Mouse (Mus musculus): Measurements from ENCODE around the gene P4ha3.

DNA sequence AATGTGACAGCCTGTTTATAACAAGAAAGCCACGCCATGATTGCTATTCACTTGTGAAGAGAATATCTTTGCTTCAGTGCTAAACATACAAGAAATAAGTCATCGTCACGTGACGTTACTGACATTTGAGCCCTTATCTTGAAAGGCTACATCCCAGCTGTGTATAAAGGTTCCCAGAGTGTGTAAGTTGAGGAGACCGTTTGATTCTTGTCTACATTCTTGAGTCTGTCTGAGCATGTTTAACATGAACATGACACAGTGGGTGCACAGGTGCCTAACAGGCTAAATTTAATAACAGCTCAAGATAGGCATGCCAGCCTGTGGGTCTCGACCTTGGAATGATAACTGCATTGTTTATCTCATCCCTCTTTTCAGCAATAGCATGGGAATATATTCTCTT lies 10.8 kb upstream of the P4ha3 start:
- TF ChIP-seq ETS1 (IDR thresholded peaks at IDR 0.05; ENCODE audit: low read depth, low read length) = no peak
- TF ChIP-seq CTCF (IDR thresholded peaks at IDR 0.05 in 2 of 3, conservative IDR thresholded peaks at IDR 0.05 in 1 of 3; ENCODE audit: control insufficient read depth in 1 of 3, insufficient read depth in 1 of 3, low read depth in 2 of 3, low read length in 3 of 3, poor library complexity in 1 of 3, severe bottlenecking in 1 of 3) = no peak
- TF ChIP-seq TCF12 (IDR thresholded peaks at IDR 0.05; ENCODE audit: low read depth, low read length) = no peak
- no peak for TF ChIP-seq ZC3H11A (IDR thresholded peaks at IDR 0.05; ENCODE audit: low read depth, low read length)
- TF ChIP-seq UBTF (IDR thresholded peaks at IDR 0.05; ENCODE audit: borderline replicate concordance, insufficient read depth, low read depth, low read length) = no peak
- TF ChIP-seq EP300 (IDR thresholded peaks at IDR 0.05; ENCODE audit: low read depth in 1 of 2, low read length in 2 of 2) = no peak

All from MEL (cell line).